Mouse (Mus musculus): Measurements from ENCODE around the gene Tmem184a. TPM values are rescaled to one million over a fixed set of nuclear protein-coding genes. Genes with fewer than 3 reads are reported as not detected.

The Tmem184a gene
- polyA plus RNA-seq, 1 experiment from 2014 or later: 72.0 TPM

DNA sequence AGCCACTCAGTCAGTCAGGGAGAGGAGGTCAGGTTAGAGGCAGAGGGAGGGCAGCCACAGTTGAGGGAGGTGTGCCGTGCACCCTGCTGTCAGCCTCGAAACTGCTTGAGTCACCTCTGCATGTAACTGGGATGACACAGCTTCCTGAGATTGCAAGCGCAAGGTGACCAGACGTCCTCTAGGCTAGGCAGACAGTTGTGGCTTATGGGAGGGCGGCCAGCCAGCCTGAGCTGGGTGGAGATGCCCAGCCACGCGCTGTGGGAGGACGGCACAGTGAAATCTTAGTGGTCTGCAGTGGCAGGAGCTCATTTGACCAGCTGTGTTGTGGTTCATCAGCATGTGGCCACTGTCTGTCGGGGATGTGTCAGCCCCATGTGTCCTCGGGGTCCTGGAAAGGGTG is 24.8 kb downstream of the Tmem184a start:
- DNase-seq (ENCODE audit: low spot score) (peak; percentile 49), ATAC-seq (ENCODE audit: low FRiP score, low TSS enrichment) (peak; percentile 8)
- 54% methylated on average over 10 of the region's 10 CpGs for WGBS

DNA sequence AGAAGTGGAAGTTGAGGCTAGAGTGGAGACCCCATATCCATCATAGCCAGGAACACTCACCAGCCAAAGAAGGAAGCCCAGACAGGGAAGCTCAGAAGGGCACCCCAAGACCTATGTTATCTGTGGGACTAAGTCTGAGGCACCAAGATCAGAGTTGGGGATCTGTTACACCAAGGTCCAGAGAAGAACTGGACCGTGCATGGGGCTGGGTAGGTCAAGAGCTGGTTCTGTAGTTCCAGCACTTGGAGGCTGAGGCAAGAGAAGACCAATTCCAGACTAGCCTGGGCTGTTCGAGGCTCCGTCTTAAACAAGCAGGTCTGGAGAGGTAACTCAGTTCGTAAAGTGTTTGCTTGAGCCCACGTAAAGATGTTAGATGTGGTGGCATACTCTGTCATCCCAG is 25.6 kb downstream of the Tmem184a start:
- H3K4me3 ChIP-seq (ENCODE audit: low read depth, low read length): no peak overlapping the region
- ATAC-seq (ENCODE audit: low FRiP score, low TSS enrichment): no peak
- H3K36me3 ChIP-seq (ENCODE audit: control insufficient read depth, insufficient read depth, low read length): peaks cover 2% of the 10 kb centered on the region; the same call in 1 of the 2 replicates
- H3K4me2 ChIP-seq (replicated peaks; ENCODE audit: low read depth): peak overlapping the region; percentile 99
- H3K9me3 ChIP-seq (ENCODE audit: control insufficient read depth, low read length): no peaks in the 10 kb centered on the region
- H3K4me1 ChIP-seq (replicated peaks; ENCODE audit: control insufficient read depth, insufficient read depth): peaks cover 30% of the 10 kb centered on the region
- WGBS: 78% methylated on average over 5 of the region's 5 CpGs
- TF ChIP-seq CTCF (IDR thresholded peaks at IDR 0.05; ENCODE audit: low read depth) (no peak), EP300 (optimal IDR thresholded peaks at IDR 0.05) (no peak)
- H3K9ac ChIP-seq (ENCODE audit: low read length): peak overlapping the region; percentile 54
- no peak for DNase-seq (ENCODE audit: low spot score)
- no peaks in the 10 kb centered on the region for H3K27me3 ChIP-seq (ENCODE audit: control insufficient read depth, insufficient read depth, low read length)
- H3K27ac ChIP-seq (replicated peaks): peak overlapping the region; percentile 98

More for the DNA sequence above, 24.8 kb downstream of the Tmem184a start:
- Histone ChIP-seq H3K36me3 (ENCODE audit: control insufficient read depth, insufficient read depth, low read length) (peaks cover 9% of the 10 kb centered on the region; the same call in 1 of the 2 replicates), H3K27ac (replicated peaks) (peak overlapping the region; percentile 49; the same call in 1 of the 2 replicates), H3K9ac (ENCODE audit: low read length) (0 out of 2 replicates have a peak overlapping the region, but pooled peaks have one; percentile 27), H3K27me3 (ENCODE audit: control insufficient read depth, insufficient read depth, low read length) (no peaks in the 10 kb centered on the region), H3K4me3 (ENCODE audit: low read depth, low read length) (no peak overlapping the region), H3K9me3 (ENCODE audit: control insufficient read depth, low read length) (no peaks in the 10 kb centered on the region), H3K4me2 (replicated peaks; ENCODE audit: low read depth) (no peak overlapping the region), H3K4me1 (replicated peaks; ENCODE audit: control insufficient read depth, insufficient read depth) (peaks cover 30% of the 10 kb centered on the region)
- no peak for TF ChIP-seq CTCF (IDR thresholded peaks at IDR 0.05; ENCODE audit: low read depth)
- no peak for TF ChIP-seq EP300 (optimal IDR thresholded peaks at IDR 0.05)

- DNase-seq (ENCODE audit: low spot score) (peak; percentile 83), ATAC-seq (ENCODE audit: low FRiP score, low TSS enrichment) (peak; percentile 46)
- Histone ChIP-seq H3K4me1 (replicated peaks; ENCODE audit: control insufficient read depth, insufficient read depth) (peaks cover 30% of the 10 kb centered on the region), H3K36me3 (ENCODE audit: control insufficient read depth, insufficient read depth, low read length) (no peaks in the 10 kb centered on the region), H3K4me2 (replicated peaks; ENCODE audit: low read depth) (peak overlapping the region; percentile 99), H3K27ac (replicated peaks) (peak overlapping the region; percentile 98), H3K9ac (ENCODE audit: low read length) (peak overlapping the region; percentile 95), H3K9me3 (ENCODE audit: control insufficient read depth, low read length) (no peaks in the 10 kb centered on the region), H3K4me3 (ENCODE audit: low read depth, low read length) (peak overlapping the region; percentile 84), H3K27me3 (ENCODE audit: control insufficient read depth, insufficient read depth, low read length) (no peaks in the 10 kb centered on the region)
- TF ChIP-seq CTCF (IDR thresholded peaks at IDR 0.05; ENCODE audit: low read depth) (no peak), EP300 (optimal IDR thresholded peaks at IDR 0.05) (no peak)
- WGBS: 16% methylated on average over 11 of the region's 11 CpGs
These were observed 26.2 kb downstream of the Tmem184a start for GRCm38 (mm10) chr5:139793338-139794089.

DNA sequence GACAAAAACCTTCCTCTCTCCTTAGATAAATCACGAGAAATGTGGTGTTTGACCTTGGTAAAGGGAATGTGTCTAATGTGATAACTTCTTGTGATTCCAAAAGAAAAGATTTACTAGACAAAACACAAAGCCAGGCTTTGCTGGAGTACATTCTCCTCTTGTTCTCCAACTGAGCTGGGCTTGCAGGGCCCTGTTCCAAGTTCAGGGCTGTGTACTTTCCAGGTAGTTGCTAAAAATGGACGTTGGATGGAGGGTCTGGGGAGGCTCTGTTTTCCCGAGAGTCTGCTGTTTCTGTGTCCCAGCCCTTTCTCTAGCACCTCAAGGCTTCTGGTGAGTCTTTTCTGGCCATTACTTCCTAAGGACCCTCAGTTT is 26.8 kb downstream of the Tmem184a start:
- ATAC-seq (ENCODE audit: low FRiP score, low TSS enrichment): no peak
- peak overlapping the region; percentile 95 for H3K9ac ChIP-seq (ENCODE audit: low read length)

GRCm38 (mm10) chr5:139792159-139792775 is 27.4 kb downstream of the Tmem184a start:
- DNase-seq (ENCODE audit: low spot score): no peak
- Histone ChIP-seq H3K4me2 (replicated peaks; ENCODE audit: low read depth) (peak overlapping the region; percentile 99), H3K9ac (ENCODE audit: low read length) (peak overlapping the region; percentile 95), H3K4me3 (ENCODE audit: low read depth, low read length) (peak overlapping the region; percentile 84), H3K27ac (replicated peaks) (peak overlapping the region; percentile 98), H3K36me3 (ENCODE audit: control insufficient read depth, insufficient read depth, low read length) (no peaks in the 10 kb centered on the region), H3K27me3 (ENCODE audit: control insufficient read depth, insufficient read depth, low read length) (no peaks in the 10 kb centered on the region), H3K9me3 (ENCODE audit: control insufficient read depth, low read length) (no peaks in the 10 kb centered on the region), H3K4me1 (replicated peaks; ENCODE audit: control insufficient read depth, insufficient read depth) (peaks cover 22% of the 10 kb centered on the region)
- 13% methylated on average over 11 of the region's 11 CpGs for WGBS
- TF ChIP-seq CTCF (IDR thresholded peaks at IDR 0.05; ENCODE audit: low read depth) (no peak), EP300 (optimal IDR thresholded peaks at IDR 0.05) (no peak)
- ATAC-seq (ENCODE audit: low FRiP score, low TSS enrichment): no peak

More for the DNA sequence above, 26.8 kb downstream of the Tmem184a start:
- Histone ChIP-seq H3K9me3 (ENCODE audit: control insufficient read depth, low read length) (no peaks in the 10 kb centered on the region), H3K27me3 (ENCODE audit: control insufficient read depth, insufficient read depth, low read length) (no peaks in the 10 kb centered on the region), H3K36me3 (ENCODE audit: control insufficient read depth, insufficient read depth, low read length) (no peaks in the 10 kb centered on the region), H3K4me3 (ENCODE audit: low read depth, low read length) (peak overlapping the region; percentile 84), H3K4me2 (replicated peaks; ENCODE audit: low read depth) (peak overlapping the region; percentile 99), H3K27ac (replicated peaks) (peak overlapping the region; percentile 98), H3K4me1 (replicated peaks; ENCODE audit: control insufficient read depth, insufficient read depth) (peaks cover 27% of the 10 kb centered on the region)
- 9% methylated on average over 3 of the region's 3 CpGs for WGBS
- no peak for DNase-seq (ENCODE audit: low spot score)
- TF ChIP-seq CTCF (IDR thresholded peaks at IDR 0.05; ENCODE audit: low read depth) (no peak), EP300 (optimal IDR thresholded peaks at IDR 0.05) (no peak)
